Mouse (Mus musculus) hindlimb bud, embryonic 11.5 days (tissue): ENCODE measurements around the gene Trp53i11.

Experiments
- DNase-seq: peaks from one replicate; pipeline ENCODE4 v3.0.0-alpha.2; 2012; ENCODE audit warnings: low read depth, low spot score; ENCODE audit errors: extremely low spot score

Trp53i11 gene

DNA sequence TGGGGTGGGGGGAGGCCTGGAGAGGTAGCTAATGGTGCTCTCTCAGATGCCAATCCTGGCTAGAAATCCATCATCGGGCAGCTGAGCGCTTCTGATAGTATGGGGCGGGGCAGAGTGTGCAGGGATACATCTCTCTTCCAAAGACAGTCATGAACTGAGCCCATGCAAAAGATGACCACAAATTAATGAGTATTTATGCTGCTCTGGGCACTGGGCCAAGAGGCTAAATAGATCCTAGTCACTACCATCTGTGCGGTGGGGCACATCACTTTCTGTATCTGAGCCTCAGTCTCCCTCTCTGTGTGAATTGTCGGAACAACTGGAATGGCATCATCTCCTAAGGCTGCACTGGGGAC is 16.5 kb upstream of the Trp53i11 start:
- no peak for DNase-seq

- no peak for DNase-seq
Measured at GRCm38 (mm10) chr2:93171929-93172328, 15.4 kb upstream of the Trp53i11 start.

GRCm38 (mm10) chr2:93172460-93172859 is 14.9 kb upstream of the Trp53i11 start:
- DNase-seq, result no peak

DNA sequence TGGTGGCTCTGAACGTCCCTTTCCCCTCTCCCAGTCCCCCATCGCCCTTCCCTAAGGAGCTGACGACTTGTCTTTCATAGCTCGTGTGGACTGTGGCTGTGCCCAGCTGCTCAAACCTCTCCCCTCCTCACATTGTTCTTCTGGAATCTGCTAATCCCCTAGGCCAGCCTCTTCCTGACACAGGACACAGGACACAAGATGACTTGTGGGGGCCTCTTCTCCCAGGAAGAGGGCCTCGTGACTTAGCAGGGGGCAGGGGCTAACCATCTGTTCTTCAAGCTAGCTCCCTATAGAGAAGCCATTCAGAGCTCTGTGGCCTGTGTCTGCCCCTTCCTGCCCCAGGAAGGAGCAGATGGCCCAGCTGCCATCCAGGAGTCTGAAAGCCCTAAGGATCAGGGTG is 13.2 kb upstream of the Trp53i11 start:
- DNase-seq, result no peak

GRCm38 (mm10) chr2:93175278-93175677 is 12.1 kb upstream of the Trp53i11 start:
- no peak for DNase-seq

DNA sequence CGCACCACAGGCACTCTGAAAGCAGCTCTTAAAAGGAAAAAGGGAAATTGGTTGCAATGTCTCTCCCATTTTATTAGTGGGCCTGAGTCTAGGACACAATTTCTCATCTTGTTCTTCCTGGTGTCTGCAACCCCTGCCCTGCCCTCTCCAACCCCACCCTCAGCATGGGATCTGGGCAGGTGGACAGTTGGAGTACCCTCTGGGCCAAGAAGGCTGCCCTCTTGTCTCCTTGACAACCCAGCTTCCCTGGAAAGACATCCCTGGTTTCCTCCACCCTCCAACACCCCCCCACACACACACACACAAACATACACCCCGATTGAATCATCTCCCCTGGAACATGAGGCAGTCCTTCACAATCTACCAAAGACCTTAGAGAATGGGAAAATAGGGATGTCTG is 11.6 kb upstream of the Trp53i11 start:
- DNase-seq, result no peak

- no peak for DNase-seq
Measured at GRCm38 (mm10) chr2:93176193-93176798, 11.1 kb upstream of the Trp53i11 start.

GRCm38 (mm10) chr2:93176871-93177667 is 10.3 kb upstream of the Trp53i11 start:
- DNase-seq, result no peak

DNA sequence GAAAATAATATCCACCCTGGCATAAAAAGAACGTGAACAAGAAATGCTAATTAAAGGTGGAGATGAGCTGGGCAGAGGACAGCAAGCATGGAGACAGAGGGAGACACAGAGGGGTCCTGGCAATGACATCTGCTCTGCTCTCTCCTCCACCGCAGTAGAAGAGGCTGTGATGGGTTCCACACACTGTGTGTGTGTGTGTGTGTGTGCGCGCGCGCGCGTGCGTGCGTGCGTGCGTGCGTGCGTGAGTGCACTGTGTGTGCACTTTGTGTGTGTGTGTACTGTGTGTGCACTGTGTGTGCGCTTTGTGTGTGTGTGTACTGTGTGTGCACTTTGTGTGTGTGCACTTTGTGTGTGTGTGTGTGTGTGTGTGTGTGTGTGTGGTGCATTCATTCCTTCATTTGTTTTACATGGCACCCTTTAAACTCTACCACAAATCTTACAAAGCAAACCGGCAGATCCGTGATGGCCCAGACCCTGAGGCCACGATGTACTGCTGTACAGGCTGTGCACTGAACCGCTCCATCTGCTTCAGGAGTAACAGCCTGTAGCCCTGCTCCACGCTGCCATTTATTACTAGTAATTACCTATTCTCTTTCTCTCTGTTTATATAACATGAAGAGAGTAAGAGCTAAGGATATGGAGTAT is 9.6 kb upstream of the Trp53i11 start:
- DNase-seq, result no peak

DNA sequence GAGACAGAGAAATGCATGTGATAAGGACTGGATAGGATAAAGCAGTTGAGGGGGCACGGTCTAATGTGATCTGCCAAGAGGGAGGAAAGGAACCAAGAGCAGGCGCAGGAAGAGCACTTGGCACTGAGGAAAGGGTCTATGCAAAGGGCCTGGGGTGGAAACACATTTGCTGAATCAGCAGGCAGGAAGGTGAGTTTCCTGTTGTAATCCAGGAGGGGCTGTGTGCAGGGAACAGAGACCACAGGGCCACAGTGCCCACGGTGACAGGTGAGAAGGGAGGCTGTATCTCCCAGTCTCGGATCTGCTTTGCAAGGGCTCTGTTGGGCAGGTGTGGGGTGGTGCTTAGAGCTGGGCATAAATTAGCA is 9.1 kb upstream of the Trp53i11 start:
- no peak for DNase-seq

DNA sequence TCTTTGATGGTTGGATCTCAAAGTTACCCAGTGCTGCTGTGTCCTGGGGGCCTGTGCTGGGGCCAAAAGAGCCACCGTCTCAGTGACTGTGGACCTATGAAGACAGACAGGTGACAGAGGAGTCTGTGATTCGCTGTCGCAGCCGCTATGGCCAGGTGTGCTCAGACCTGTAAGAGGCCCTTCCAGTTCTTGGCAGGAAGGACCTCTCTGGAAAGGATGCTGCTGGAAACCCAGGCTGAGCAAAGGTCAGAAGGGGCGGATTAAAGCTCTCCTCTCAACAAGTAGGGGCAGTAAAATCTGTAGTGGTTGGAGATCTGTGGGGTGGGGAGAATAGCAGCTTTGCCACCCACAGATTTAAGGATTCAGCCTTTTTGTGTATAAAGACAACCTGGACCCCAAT is 7.7 kb upstream of the Trp53i11 start:
- no peak for DNase-seq

DNA sequence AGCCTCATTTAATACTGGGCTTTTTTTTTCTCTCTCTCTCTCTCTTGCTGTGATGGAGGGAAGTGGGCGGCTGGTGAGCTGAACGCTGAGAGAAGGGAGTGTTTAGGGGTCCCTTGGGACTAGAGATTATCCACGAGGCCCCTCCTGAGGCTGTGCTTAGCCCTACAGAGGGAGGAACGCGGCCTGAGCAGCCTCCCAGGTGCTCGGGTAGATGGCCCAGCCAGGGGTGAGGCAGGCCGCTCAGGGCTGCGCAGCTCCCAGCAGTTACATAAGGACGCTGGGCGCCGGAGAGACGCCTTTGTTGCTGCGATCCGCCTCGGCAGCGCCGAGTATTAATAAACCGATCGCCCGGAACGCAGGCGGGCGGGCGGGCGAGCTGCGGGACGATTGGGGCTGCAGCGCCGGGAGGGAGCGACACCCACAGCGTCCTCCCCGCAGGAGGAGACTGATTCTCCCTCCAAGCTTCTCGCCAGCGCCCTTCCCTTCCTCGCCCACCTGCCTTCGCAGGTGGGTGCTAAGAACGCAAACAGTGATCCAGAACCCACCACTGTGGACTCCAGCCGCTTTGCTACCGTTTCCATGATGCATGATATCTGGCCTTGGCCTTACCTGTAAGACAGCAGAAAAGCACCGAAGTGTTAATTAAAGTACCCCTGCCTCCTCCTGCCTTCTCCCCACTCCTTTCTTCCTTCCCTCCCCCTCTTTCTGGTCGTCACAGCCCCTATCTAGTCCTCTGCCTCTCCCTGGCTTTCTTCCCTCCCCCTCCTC is 7.1 kb upstream of the Trp53i11 start:
- DNase-seq, result no peak

GRCm38 (mm10) chr2:93182859-93183258 is 4.5 kb upstream of the Trp53i11 start:
- DNase-seq, result no peak

DNA sequence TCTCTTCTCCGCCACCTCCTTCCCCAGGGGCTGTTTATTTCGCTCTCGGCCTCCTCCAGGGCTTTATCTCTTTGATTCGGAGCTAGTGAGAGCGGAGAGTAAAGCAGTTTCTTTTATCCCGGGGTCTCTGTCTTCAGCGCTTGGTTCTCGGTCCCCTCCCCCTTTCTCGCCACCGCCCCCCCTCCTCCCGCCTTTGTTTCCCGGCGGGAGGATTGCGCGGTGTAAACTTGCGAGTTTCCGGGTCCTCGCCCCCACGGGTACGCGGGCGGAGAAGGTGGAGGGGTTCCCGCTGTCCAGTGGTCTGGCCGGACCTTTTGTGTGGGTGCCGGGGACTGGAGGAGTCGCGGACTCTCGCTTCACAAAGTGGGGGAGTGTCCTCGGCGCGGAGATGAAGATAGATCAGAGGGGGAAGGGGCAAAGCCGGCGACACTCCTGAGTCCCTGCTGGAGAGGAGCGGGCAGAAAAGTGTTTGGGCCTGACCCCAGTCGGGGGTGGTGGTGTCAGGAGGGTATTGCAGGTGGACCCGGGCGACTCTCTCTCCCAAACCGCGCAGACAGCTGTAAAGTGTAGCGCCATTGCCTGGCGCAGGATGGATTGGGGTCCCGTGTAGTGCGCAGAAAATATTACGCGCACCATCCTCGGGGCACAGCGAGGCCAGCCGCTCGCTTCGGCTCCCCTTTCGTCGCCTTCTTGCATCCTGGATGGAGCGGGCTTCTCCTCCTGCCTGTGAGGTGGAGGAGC is 842 bp downstream of the Trp53i11 start:
- DNase-seq, result no peak

DNA sequence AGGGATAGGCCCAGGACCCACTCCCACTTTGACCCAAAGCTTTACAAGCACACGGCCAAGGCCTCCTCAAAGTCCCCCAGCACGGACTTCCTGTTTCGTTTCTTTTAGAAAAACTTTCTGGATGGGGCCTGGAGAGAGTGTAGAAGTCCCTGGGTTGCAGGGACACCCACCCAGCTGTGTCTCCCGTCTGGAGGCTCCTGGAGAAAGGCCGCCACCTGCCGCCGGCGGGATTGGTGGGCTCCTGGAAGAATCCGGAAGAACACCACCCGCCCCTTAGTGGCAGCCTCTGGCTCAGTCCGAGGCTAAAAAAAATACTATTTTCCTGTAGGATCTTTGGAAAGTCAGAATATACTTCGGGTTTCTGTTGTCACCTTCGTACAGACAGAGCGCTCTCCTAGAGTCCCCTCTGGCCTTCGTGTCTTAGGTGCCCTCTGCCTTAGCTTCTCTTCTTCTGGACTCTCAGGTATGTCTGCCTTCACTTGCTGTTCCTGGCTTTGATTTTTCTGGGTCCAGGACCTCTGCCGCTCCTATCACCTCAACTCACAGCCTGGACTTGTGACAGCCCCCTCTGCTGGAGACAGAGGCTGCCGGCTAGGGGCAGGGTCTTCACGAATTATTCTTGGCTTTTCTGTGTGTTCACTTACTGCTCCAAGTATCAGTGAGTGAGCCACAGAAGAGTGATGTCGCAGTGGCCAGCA is 1.6 kb downstream of the Trp53i11 start:
- DNase-seq, result no peak

- no peak for DNase-seq
Measured at GRCm38 (mm10) chr2:93190771-93191487, 3.6 kb downstream of the Trp53i11 start.

- no peak for DNase-seq
Measured at GRCm38 (mm10) chr2:93191488-93192181, 4.3 kb downstream of the Trp53i11 start.

DNA sequence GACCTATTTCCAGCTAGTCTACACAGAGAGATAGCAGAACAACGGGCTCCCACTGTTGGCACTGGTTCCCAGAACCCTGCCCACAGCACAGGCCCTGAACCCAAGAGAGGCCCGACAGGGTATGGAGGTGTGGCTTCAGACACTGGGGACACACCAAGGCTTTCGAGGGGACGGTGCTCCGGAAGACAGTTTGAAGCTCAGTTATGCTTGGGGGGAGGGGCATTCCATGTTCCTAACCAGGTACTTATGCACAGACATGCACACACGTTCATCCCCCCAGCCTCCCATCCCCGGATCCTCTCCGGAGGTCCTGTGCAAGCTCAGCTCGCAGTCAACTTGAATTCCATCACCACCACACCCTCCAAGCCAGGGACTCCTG is 4.8 kb downstream of the Trp53i11 start:
- no peak for DNase-seq

GRCm38 (mm10) chr2:93192671-93193080 is 5.3 kb downstream of the Trp53i11 start:
- no peak for DNase-seq
